Mouse (Mus musculus): ENCODE data around the gene Cpne4. TPM values are rescaled to one million over a fixed set of nuclear protein-coding genes. Genes with fewer than 3 reads are reported as not detected.

Cpne4 gene
- polyA plus RNA-seq, 2 experiments from 2014 or later: not detected

DNA sequence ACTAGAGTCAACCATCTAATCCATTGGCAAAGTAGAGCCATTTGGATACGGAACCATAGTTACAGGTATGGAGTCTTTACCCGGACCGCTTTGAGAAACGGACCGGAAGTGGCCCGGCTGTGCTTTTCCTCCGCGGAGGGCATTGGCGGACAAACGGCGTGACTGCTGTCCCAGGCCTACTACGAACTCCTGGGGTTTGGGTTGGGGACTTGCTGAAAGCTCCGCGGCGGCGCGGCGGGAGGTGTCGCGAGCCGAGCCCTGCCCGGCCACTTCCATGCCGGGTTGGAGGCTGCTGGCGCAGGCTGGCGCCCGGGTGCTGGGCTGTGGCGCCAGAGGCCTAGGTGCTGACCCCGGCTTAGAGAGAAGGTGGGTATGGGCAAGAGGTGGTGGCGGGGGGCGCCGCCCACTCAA is 506.1 kb downstream of the Cpne4 start, which contains the start of gene Mrpl3:
Gene Mrpl3 (plus strand): TSS at position 93 of the 411 bp plus-strand sequence.
- peak; percentile 87 for ATAC-seq

DNA sequence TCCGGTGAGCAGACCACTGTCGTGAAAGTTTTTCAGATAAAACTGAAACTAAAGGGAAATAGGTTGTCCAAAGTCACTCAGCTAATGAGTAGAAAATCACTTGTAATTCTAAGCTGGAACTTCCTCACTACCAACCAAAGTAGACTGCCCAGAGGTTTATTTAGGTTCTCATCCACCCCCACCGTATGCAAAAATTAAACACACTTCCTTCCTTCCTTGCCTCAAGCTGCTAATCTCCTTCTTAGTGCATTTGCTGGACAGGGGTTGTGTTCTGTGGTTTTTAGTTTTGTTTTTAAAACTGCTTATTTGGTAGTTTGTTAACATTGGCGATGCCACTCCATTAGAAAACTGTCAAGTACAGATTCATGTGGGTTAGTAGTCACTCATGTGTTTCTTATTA is 506.7 kb downstream of the Cpne4 start:
- no peak for ATAC-seq

DNA sequence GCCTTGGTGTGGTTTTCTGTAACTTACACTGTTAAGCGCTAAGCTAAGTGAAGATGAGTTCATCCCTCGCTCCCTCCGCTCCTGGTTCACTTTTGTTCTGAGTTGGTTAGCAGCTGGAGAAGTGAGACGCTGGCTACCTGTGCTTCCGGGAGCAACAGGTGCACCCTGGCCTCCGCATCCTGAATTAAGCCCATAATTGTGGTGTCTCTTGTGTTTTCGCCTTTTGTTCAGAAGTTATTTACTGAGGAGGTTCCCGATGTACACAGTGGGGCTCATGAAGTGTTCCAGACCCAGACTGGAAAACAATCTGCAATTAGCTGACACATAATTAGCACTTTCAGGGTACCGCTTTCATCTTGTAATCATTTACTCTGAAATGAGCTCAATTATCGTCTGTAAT is 522.0 kb downstream of the Cpne4 start:
- no peak for ATAC-seq

DNA sequence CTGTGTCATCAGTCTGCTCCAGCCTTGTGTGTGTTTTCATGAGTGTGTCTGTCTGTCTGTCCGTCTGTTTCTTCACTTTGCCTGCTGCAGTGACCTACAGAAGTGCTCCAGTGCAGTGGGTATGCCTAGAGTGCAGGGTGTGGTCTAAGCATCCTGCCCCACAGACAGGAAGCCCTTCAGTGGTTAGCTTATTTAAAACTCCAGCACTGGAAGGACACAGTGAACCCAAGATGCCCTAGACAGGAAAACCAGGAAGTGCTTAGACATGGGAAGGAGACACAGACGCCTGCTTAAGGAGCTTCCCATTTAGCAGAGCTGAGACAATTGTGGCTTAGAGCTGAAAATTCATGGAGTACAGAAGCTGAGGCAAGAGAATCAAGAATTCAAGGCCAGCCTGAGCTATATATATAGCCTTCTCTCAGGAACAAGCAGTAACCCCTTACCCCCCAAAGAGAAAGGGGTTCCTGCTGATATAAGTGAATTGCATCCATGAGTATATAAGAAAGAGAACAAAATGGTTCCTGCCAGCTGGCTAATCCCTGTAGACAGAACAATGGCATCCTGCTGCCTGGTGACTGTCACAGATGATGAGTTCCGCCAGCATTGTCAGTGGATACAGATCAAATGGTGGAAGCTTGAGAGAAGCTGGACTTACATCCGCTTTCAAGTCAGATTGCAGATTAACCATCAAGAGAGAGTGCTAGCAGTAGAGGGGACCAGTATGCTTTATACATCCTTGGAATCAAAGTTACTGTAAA is 526.1 kb downstream of the Cpne4 start:
- ATAC-seq: no peak

DNA sequence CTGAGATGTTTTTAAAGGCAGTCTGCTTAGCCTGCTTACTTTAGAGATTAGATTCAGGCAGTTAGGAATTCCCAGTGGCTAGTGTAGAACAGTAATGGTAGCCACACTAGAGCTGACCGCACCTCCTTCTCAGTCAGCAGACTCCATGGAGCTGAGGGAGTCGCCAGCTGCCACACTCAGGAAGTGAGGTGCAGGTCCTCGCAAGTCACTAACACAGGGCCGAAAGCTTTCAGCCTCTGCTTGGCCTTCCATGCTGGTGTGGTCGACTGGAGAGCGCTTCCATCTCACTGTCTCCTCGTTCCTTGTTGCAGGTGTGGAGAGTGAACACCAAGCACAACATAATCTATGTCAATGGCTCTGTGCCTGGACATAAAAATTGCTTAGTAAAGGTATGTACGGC is 527.8 kb downstream of the Cpne4 start:
- no peak for ATAC-seq

DNA sequence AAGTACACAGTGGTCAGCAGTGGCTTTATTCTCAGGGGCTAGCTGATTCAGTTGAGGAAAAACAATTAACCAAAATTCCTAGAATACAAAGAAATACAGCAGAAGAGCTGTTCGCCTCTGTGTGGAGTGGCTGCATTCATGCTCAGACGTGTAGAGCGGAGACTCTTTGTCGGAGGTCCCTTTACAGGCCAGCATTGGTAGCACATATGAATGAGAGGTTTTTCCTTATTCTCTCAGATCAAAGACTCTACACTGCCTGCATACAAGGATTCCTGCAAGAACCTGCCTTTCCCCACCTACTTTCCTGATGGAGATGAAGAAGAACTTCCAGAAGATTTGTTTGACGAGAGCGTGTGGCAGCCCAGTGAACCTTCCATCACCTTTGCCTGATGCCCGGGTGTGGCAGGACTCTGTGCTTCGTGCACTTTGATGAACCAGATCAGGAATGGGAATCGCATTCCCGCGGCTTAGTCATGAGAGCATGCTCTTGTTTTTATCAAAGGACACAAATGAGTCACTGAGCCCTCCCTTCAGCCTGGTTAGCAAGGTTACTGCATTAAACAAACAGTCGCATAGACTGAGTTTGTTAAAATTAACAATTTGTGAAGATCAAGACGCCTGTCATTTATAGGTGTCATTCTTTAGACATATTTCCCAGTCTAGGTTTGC is 529.8 kb downstream of the Cpne4 start:
- no peak for ATAC-seq

DNA sequence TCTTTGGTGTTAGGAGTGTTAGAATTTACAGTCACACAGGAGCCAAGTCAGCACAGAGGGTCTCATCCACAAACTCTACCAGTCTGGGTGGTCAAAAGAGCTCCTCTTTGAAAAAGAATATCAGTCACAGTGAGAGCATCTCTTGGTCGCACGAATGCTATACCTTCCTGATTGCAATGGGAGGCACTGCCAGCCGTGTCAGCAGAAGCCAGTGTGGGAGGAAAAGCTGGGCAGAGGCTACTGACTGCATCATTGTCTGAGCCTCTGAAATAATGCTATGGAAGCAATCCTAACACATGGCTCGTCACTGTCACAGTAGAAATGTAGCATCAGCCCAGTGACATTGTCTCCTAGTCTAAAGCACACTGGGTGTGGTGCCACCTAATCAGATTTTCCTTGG is 531.4 kb downstream of the Cpne4 start:
- ATAC-seq: no peak

DNA sequence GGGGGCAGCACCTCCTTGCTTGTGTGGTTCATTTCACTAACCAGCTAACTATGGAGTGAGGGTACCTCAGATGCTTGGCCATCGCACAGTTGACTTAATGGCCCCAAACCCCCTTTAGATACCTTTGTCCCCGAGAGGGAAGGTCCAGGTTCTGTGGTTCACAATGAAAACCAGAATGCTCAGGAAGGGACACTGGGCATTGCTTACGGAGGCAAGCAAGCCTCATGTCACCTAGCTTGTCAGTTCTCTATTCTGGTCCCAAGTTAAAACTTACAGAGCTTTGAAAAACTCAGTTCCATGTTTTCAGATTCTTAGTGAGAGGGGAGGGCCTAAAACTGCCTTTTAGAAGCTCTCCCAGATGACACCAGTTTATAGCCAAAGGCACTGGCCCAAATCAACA is 533.2 kb downstream of the Cpne4 start:
- no peak for ATAC-seq

Other genes with a start within 250 kb of the Cpne4 start
- 1 to 10 TPM; 1.7 to 3.7 TPM for gene Acpp, start 209.5 kb upstream of the Cpne4 start, polyA plus RNA-seq (2017; shearing (Covaris generic))